Mouse (Mus musculus) layer of hippocampus, adult 9-11 months (tissue): ENCODE results near the gene Spata16.

Experiments used
- DNase-seq: peaks from one replicate; pipeline ENCODE4 v3.0.0; 2022

Spata16 gene

DNA sequence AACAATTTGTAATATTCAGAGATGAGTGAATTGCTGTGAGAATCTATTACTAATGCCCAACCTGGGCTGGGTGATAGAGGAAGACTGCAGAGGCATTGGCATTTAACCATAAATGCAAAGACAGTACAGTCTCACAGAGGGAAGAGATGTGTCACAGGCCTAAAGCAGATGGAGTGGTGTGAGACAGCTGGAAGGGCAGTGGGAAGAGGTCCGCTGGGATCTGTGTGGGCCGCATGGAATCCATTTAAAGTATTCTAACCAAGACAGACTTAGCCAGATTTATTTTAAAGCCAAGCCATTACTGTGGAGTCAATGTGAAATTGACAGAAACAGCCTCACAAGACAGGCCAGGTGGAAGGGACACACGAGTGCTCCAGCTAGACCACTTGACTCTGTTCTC, 343.0 kb downstream of the Spata16 start:
- no peak for DNase-seq

DNA sequence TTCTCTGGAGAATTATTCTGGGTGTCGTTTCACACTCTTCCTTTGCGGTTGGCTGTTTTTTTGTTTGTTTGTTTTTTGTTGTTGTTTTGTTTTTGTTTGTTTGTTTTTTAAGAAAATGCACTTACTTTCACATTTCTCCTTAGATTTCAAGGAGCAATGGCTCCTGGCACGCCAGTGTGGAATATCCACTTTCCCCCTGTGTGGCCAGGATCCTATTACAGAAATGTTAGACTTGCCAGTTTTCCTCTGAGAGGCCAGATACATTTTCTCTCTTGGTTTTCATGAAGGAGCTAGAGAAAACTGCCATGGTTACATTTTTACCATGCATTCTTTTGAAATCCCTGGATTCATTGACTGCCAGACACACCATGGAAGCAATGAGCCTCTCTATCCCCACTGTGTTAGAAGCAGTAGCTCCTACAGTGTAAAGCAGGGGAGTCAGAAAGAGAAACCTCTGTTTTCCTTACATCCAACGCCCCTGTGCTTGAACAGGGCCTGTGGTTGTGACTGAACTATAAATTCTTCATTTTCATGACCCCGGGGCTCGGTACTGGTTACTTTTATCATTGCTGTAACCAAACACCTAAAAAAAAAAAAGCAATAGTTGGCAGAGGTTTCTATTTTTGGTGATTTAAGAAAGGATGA, 344.7 kb downstream of the Spata16 start:
- no peak for DNase-seq

DNA sequence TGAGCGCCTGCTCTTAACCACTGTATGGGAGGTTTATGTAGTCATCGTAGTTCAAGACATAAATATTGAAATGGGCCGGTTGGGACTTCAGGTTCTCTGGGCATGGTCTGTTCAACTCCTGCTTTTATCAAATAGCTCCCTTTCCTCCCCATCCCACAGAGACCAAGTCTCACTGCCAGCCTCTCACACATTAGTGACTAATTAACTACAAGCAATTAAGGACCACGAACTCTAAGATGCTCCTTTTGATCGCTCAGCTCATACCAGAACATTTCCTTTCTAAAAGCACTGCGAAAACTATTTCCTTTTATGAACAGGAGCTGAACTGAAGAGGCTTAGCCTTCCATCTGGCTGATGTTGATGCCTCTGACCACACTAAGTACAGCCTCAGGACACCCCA, 346.3 kb downstream of the Spata16 start:
- no peak for DNase-seq

DNA sequence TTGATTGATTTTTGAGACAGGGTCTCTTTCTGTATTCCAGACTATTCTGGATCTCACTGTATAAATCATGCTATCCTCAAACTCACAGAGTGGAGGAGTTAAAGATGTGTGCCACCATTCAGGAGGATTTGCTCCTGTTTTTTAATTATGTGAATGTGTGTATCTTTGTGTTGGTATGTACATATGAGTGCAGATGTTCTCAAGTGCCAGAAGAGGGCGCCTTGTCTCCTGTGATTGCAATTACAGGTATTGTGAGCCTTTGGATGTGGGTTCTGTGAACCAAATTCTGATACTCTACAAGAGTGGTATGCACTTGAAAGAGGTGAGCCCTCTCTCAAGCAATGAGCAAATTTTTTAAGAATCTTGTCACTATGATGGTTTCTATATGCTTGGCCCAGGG, 369.4 kb downstream of the Spata16 start:
- no peak for DNase-seq

DNA sequence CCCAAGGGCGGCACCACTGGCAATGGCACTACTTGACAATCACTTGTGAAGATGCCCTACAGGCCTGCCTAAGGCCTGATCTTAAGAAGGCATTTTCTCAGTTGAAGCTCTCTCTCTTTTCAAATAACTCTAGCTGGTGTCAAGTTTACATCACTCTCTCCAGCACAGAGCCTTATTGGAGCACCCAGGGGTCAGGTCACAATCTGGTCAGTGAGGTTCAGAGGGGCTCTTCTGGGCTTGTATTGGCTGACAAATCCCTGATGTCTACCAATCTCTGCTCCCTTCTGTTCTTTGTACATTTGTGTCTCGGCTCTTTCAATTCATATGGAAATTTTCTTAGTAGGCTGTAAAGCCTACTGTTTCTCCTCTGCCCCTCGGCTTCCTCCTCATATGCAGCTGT, 390.5 kb downstream of the Spata16 start:
- DNase-seq, result no peak

DNA sequence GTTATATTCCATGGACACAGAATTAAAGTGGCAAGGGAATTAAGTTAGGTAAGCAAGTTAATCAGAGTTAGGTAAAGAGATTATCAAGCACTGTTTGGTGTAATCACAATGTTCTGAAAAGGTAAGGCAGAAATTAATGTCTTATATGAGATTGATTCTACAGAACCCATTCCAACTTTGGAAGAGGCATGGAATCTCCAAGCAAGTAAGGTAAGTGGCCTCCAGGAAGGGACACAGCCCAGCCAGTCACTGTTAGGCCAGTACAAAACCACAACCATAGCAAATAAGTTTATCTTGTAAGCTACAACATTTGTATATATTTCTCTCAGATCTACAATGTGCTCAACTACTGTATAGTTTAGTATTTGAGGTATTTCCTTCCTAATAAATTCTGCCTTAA, 391.1 kb downstream of the Spata16 start:
- DNase-seq, result no peak

DNA sequence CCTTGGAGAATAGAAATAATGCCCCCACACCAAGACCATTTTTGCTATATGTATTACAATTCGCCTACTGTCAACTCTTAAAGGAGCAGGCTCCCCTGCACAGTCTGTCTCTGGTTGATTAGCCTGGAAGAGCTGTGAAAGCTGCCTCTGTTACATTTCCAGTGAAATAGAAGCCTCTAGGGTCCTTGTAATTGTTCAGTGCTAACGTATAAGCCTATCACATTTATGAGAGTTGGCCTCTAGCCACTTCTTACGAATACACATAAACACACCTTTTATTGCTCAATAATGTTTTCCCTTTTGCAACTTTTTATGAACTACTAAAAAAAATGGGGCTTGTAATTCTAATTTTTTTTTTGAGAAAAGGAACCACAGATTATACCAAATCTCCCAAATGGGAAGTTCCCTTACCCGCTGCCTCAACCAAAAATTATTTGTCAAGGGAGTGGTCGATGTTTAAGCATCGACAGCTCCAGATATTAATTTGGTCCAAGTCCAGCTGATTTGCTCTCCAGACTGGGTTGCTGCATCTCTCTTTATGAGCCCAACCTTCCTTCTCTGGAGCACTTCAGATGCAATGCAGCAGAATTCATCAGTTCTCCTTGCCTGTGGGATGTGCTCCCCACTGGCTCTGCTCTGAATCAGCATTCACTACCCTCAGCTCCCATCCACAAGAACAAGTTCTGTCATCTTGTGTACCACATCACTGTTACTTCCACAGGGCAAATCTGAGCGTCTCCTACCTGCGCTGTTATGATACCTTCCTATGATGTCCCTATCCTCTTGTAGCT, 392.8 kb downstream of the Spata16 start:
- DNase-seq, result no peak
